8 mouse cellular contexts compared by ENCODE assay signal in genomic region chr7:99876345-99876744, GRCm38 (mm10). TPM values are rescaled to one million over a fixed set of nuclear protein-coding genes. Genes with fewer than 3 reads are reported as not detected.
A peak's percentile ranks its signal among the peaks of the same experiment; 100 is the strongest.
DNase-seq lines count a peak whose midpoint lies in the region; ATAC-seq and TF ChIP-seq lines count a peak whose summit lies in the region.

No protein-coding gene starts in this region.

- H3K27me3 ChIP-seq in G1E (ENCODE audit: insufficient read depth, low read length) = peaks cover 25% of the 10 kb centered on the region
- H3K27me3 ChIP-seq in heart, embryonic 14.5 days (ENCODE audit: control insufficient read depth, insufficient read depth, low read length) = no peaks in the 10 kb centered on the region

- TF ChIP-seq POLR2A in brain, embryonic 14.5 days (IDR thresholded peaks at IDR 0.05; ENCODE audit: borderline replicate concordance, extremely low read depth, insufficient read depth, insufficient read length, poor library complexity, severe bottlenecking) = no peak

- WGBS in heart, embryonic 14.5 days = 1% methylated on average over 3 of the region's 3 CpGs

- no peak overlapping the region for H3K9ac ChIP-seq in heart, embryonic 14.5 days (ENCODE audit: low read length)

- H3K27ac ChIP-seq in heart, embryonic 14.5 days (replicated peaks in 1 of 2; ENCODE audit: control insufficient read depth in 1 of 2, insufficient read depth in 1 of 2, low read depth in 2 of 2, low read length in 2 of 2) = no peak overlapping the region

- H3K4me3 ChIP-seq in G1E (ENCODE audit: low read depth, low read length) = no peak overlapping the region
- no peak overlapping the region for H3K4me3 ChIP-seq in heart, embryonic 14.5 days (ENCODE audit: control insufficient read depth in 1 of 2, insufficient read depth in 1 of 2, low read depth in 1 of 2, low read length in 2 of 2)

- DNase-seq in G1E (ENCODE audit: low spot score) = peak; percentile 71
- peak; percentile 92 for DNase-seq in brain, embryonic 14.5 days (ENCODE audit: low read depth)
- DNase-seq in layer of hippocampus, adult 18-20 months (ENCODE audit: low spot score in 2 of 2) = peak; percentile 82 to 96
- DNase-seq in lung, postnatal 10 days = peak; percentile 86
- DNase-seq in retina, postnatal 1 day = peak; percentile 92
- DNase-seq in thymus, postnatal 4 days = peak; percentile 94

- no peak overlapping the region; the same call in 1 of the 2 replicates for H3K4me2 ChIP-seq in heart, embryonic 14.5 days (ENCODE audit: low read length)

- peaks cover 11% of the 10 kb centered on the region; the same call in 1 of the 2 replicates for H3K4me1 ChIP-seq in G1E (ENCODE audit: insufficient read depth, low read depth, low read length)
- peaks cover 2 to 7% of the 10 kb centered on the region in 2 experiments; a peak in 3 of 4 replicates for H3K4me1 ChIP-seq in heart, embryonic 14.5 days (ENCODE audit: control insufficient read depth in 2 of 2, insufficient read depth in 2 of 2, low read length in 2 of 2)

- TF ChIP-seq CTCF in G1E (IDR thresholded peaks at IDR 0.05; ENCODE audit: low read depth, low read length) = peak; percentile 73
- TF ChIP-seq CTCF in brain, embryonic 14.5 days (IDR thresholded peaks at IDR 0.05; ENCODE audit: borderline replicate concordance, extremely low read depth, insufficient read depth, insufficient read length) = peak; percentile 96

- no peaks in the 10 kb centered on the region for H3K9me3 ChIP-seq in G1E (replicated peaks)
- no peaks in the 10 kb centered on the region for H3K9me3 ChIP-seq in heart, embryonic 14.5 days (ENCODE audit: control insufficient read depth, low read length)

- ATAC-seq in G1E (ENCODE audit: extremely low read depth, insufficient number of reproducible peaks, low FRiP score, poor library complexity, severe bottlenecking) = no peak
- peak; percentile 79 for ATAC-seq in erythroblast, adult 5-6 weeks (replicated peaks; ENCODE audit: low FRiP score, poor library complexity, severe bottlenecking)
- peak; percentile 73 for ATAC-seq in heart, embryonic 14.5 days (ENCODE audit: insufficient number of reproducible peaks, insufficient read depth, low FRiP score, low read depth)

- no peaks in the 10 kb centered on the region for H3K36me3 ChIP-seq in G1E (replicated peaks)
- no peaks in the 10 kb centered on the region for H3K36me3 ChIP-seq in heart, embryonic 14.5 days (ENCODE audit: control insufficient read depth, insufficient read depth, low read length)

RNA-seq across cellular contexts. Expression of gene Spcs2, which starts 13.1 kb away (rescaled TPM):
- total RNA-seq in G1E (2014; fragmentation: Nextera tagmentation) (258 and 259 TPM in 2 replicates), G1E (2017) (134 and 148 TPM in 2 replicates)
- 77.2 and 85.1 TPM in 2 replicates for polyA plus RNA-seq in G1E (2012)
- 75.5 and 101 TPM in 2 replicates for polyA plus RNA-seq in brain, embryonic 14.5 days (2012; rRNA removed)
- 58.4 and 63.5 TPM in 2 replicates for total RNA-seq in erythroblast, adult 5-6 weeks (2015; ENCODE audit: low replicate concordance)
- 51.9 and 60.6 TPM in 2 replicates for total RNA-seq in erythroblast, adult 5-6 weeks (2017; ENCODE audit: low replicate concordance)
- 169 TPM in 2 replicates for polyA plus RNA-seq in heart, embryonic 14.5 days (2014; fragmentation: Nextera tagmentation; extraction: Ambion mirVana)
- total RNA-seq in layer of hippocampus, adult 18-20 months (2021) = 10 to 100 TPM; 97.3 to 99.4 TPM

RNA-seq across cellular contexts. Expression of gene Xrra1, which starts 17.4 kb away (rescaled TPM):
- not detected in 2 replicates for total RNA-seq in G1E (2014; fragmentation: Nextera tagmentation)
- 0.29 and 0.33 TPM in 2 replicates for total RNA-seq in G1E (2017)
- polyA plus RNA-seq in G1E (2012) = 0.17 and 0.18 TPM in 2 replicates
- polyA plus RNA-seq in brain, embryonic 14.5 days (2012; rRNA removed) = 0.55 and 0.67 TPM in 2 replicates
- not detected in 2 replicates for total RNA-seq in erythroblast, adult 5-6 weeks (2015; ENCODE audit: low replicate concordance)
- not detected in 2 replicates for total RNA-seq in erythroblast, adult 5-6 weeks (2017; ENCODE audit: low replicate concordance)
- polyA plus RNA-seq in heart, embryonic 14.5 days (2014; fragmentation: Nextera tagmentation; extraction: Ambion mirVana) = 0.09 TPM in 2 replicates
- total RNA-seq in layer of hippocampus, adult 18-20 months (2021) = 1 to 10 TPM; 1.2 TPM

RNA-seq across cellular contexts. Expression of gene Neu3, which starts 48.1 kb away (rescaled TPM):
- 5.9 and 9.0 TPM in 2 replicates for total RNA-seq in G1E (2014; fragmentation: Nextera tagmentation)
- 5.9 and 7.2 TPM in 2 replicates for total RNA-seq in G1E (2017)
- polyA plus RNA-seq in G1E (2012) = 6.6 and 6.8 TPM in 2 replicates
- polyA plus RNA-seq in brain, embryonic 14.5 days (2012; rRNA removed) = 1.7 and 2.2 TPM in 2 replicates
- total RNA-seq in erythroblast, adult 5-6 weeks (2015; ENCODE audit: low replicate concordance) = 3.8 and 6.5 TPM in 2 replicates
- 11.9 and 12.8 TPM in 2 replicates for total RNA-seq in erythroblast, adult 5-6 weeks (2017; ENCODE audit: low replicate concordance)
- polyA plus RNA-seq in heart, embryonic 14.5 days (2014; fragmentation: Nextera tagmentation; extraction: Ambion mirVana) = 4.0 and 4.2 TPM in 2 replicates
- 1 to 10 TPM; 2.7 to 2.8 TPM for total RNA-seq in layer of hippocampus, adult 18-20 months (2021)
